Mouse (Mus musculus): Measurements from ENCODE around the gene Txndc11. TPM values are rescaled to one million over a fixed set of nuclear protein-coding genes. Genes with fewer than 3 reads are reported as not detected.
"Not testable (repeated sequence)": the region's sequence is repeated elsewhere in the genome, so short reads cannot be mapped to it uniquely, and the experiment has no call there.

The Txndc11 gene
- total RNA-seq (2021): 10 to 100 TPM; 35.2 to 37.7 TPM
- long read RNA-seq, experiment 1, full-length matches to known transcripts: 32 of 74 reads
- long read RNA-seq, experiment 1, partial matches to known transcripts: 2 of 74 reads
- long read RNA-seq, experiment 1, other reads (novel, unspliced or antisense): 40 of 74 reads
- long read RNA-seq, experiment 2, full-length matches to known transcripts: 32 of 51 reads
- long read RNA-seq, experiment 2, partial matches to known transcripts: 2 of 51 reads
- long read RNA-seq, experiment 2, other reads (novel, unspliced or antisense): 17 of 51 reads

- no peak; the same call in none of the 2 replicates for TF ChIP-seq CTCF (IDR thresholded peaks at IDR 0.05)
- intact Hi-C loops (cut with DNase I): no loop called here
- H3K27ac ChIP-seq: peak within 1 kb of the TSS; percentile 92
- peak; percentile 99 to 100 for DNase-seq (ENCODE audit: extremely low spot score in 1 of 2, low spot score in 2 of 2)
- H3K4me3 ChIP-seq: peak within 1 kb of the TSS; percentile 74
These were observed at the start of gene Txndc11 for GRCm38 (mm10) chr16:11134348-11135344. Txndc11 (minus strand) TSS chr16:11134650.

GRCm38 (mm10) chr16:11177404-11177803, 43.0 kb upstream of the Txndc11 start:
- intact Hi-C loops (cut with DNase I): loop anchor here (10.0 kb wide), 1 partner anchor 303 kb away; no protein-coding TSS in a partner anchor
- no peak for DNase-seq (ENCODE audit: extremely low spot score in 1 of 2, low spot score in 2 of 2)
- H3K4me3 ChIP-seq: no peak overlapping the region
- TF ChIP-seq CTCF (IDR thresholded peaks at IDR 0.05): no peak
- H3K27ac ChIP-seq: no peak overlapping the region

- TF ChIP-seq CTCF (IDR thresholded peaks at IDR 0.05): no peak
- Histone ChIP-seq H3K4me3 (peak overlapping the region; percentile 88), H3K27ac (peak overlapping the region; percentile 93)
- intact Hi-C loops (cut with DNase I): loop anchor here (1.0 to 10.0 kb wide), 2 partner anchors 26 to 302 kb away; partner anchors contain the start of gene Rsl1d1
- no peak for DNase-seq (ENCODE audit: extremely low spot score in 1 of 2, low spot score in 2 of 2)
These were observed 42.4 kb upstream of the Txndc11 start for GRCm38 (mm10) chr16:11176884-11177244.

GRCm38 (mm10) chr16:11176208-11176883, 41.9 kb upstream of the Txndc11 start, which contains the start of gene Zc3h7a:
Zc3h7a (minus strand) TSS chr16:11176393.
- DNase-seq (ENCODE audit: extremely low spot score in 1 of 2, low spot score in 2 of 2): peak; percentile 87 to 91
- Histone ChIP-seq H3K4me3 (peak within 1 kb of the TSS; percentile 88), H3K27ac (peak within 1 kb of the TSS; percentile 93)
- TF ChIP-seq CTCF (IDR thresholded peaks at IDR 0.05): peak; percentile 96
- intact Hi-C loops (cut with DNase I): loop anchor here (1.0 to 10.0 kb wide), 2 partner anchors 27 to 302 kb away; partner anchors contain the start of gene Rsl1d1

GRCm38 (mm10) chr16:11175489-11176207, 41.2 kb upstream of the Txndc11 start:
- intact Hi-C loops (cut with DNase I): loop anchor here (1.0 to 10.0 kb wide), 2 partner anchors 28 to 301 kb away; partner anchors contain the start of gene Rsl1d1
- peak overlapping the region; percentile 93 for H3K27ac ChIP-seq
- H3K4me3 ChIP-seq: peak overlapping the region; percentile 88
- no peak for TF ChIP-seq CTCF (IDR thresholded peaks at IDR 0.05)
- DNase-seq (ENCODE audit: extremely low spot score in 1 of 2, low spot score in 2 of 2): peak in 1 of 2 experiments; percentile 65

- no peak for DNase-seq (ENCODE audit: extremely low spot score in 1 of 2, low spot score in 2 of 2)
- intact Hi-C loops (cut with DNase I): loop anchor here (10.0 kb wide), 1 partner anchor 300 kb away; no protein-coding TSS in a partner anchor
- TF ChIP-seq CTCF (IDR thresholded peaks at IDR 0.05): no peak
- Histone ChIP-seq H3K27ac (peak overlapping the region; percentile 93; the same call in 1 of the 2 replicates), H3K4me3 (peak overlapping the region; percentile 88)
These were observed 40.6 kb upstream of the Txndc11 start for GRCm38 (mm10) chr16:11175100-11175488.

- intact Hi-C loops (cut with DNase I): loop anchor here (10.0 kb wide), 1 partner anchor 300 kb away; no protein-coding TSS in a partner anchor
- H3K27ac ChIP-seq: no peak overlapping the region; the same call in 1 of the 2 replicates
- H3K4me3 ChIP-seq: peak overlapping the region; percentile 88
- peak; percentile 19 to 22 for DNase-seq (ENCODE audit: extremely low spot score in 1 of 2, low spot score in 2 of 2)
- TF ChIP-seq CTCF (IDR thresholded peaks at IDR 0.05): peak; percentile 63
These were observed 40.2 kb upstream of the Txndc11 start for GRCm38 (mm10) chr16:11174671-11175081.

- no peak overlapping the region for H3K4me3 ChIP-seq
- intact Hi-C loops (cut with DNase I): loop anchor here (10.0 kb wide), 1 partner anchor 297 kb away; no protein-coding TSS in a partner anchor
- no peak overlapping the region for H3K27ac ChIP-seq
- TF ChIP-seq CTCF (IDR thresholded peaks at IDR 0.05): no peak
- no peak for DNase-seq (ENCODE audit: extremely low spot score in 1 of 2, low spot score in 2 of 2)
These were observed 37.2 kb upstream of the Txndc11 start for GRCm38 (mm10) chr16:11171679-11172078.

GRCm38 (mm10) chr16:11166431-11166830, 32.0 kb upstream of the Txndc11 start:
- no peak for TF ChIP-seq CTCF (IDR thresholded peaks at IDR 0.05)
- Histone ChIP-seq H3K27ac (no peak overlapping the region; the same call in 1 of the 2 replicates), H3K4me3 (no peak overlapping the region)
- intact Hi-C loops (cut with DNase I): no loop called here
- DNase-seq (ENCODE audit: extremely low spot score in 1 of 2, low spot score in 2 of 2): no peak

- no peak overlapping the region for H3K4me3 ChIP-seq
- H3K27ac ChIP-seq: no peak overlapping the region
- TF ChIP-seq CTCF (IDR thresholded peaks at IDR 0.05): no peak
- DNase-seq (ENCODE audit: extremely low spot score in 1 of 2, low spot score in 2 of 2): no peak
- intact Hi-C loops (cut with DNase I): no loop called here
These were observed 30.3 kb upstream of the Txndc11 start for GRCm38 (mm10) chr16:11164695-11165255.

- intact Hi-C loops (cut with DNase I); DNase-seq (ENCODE audit: extremely low spot score in 1 of 2, low spot score in 2 of 2); H3K4me3 ChIP-seq; H3K27ac ChIP-seq: not testable (repeated sequence)
These were observed 23.3 kb upstream of the Txndc11 start for GRCm38 (mm10) chr16:11157721-11158120.

Measured in left cerebral cortex, adult 2 months (tissue).